Mouse (Mus musculus): ENCODE results near the gene Col15a1.

- TF ChIP-seq CTCF (IDR thresholded peaks at IDR 0.05; ENCODE audit: low read depth) (no peak), EP300 (IDR thresholded peaks at IDR 0.05; ENCODE audit: low read depth) (no peak)
These were observed 10.9 kb downstream of the Col15a1 start for GRCm38 (mm10) chr4:47218828-47219227.
